Mouse (Mus musculus) midbrain, embryonic 11.5 days (tissue): ENCODE measurements at regions not wholly inside any gene's neighbourhood (a gene's known extent, or its start where the extent isn't known, plus 50 kb on each side); places are given as distances from the start of the nearest gene placed in this dataset.
A peak's percentile ranks its signal among the peaks of the same experiment; 100 is the strongest.

ENCODE experiments used
- ATAC-seq: fragments of 200-750 bp; cut with Nextera tagmentation; 2 replicates; pipeline ENCODE4 v1.8.0; 2017; ENCODE audit warnings: moderate TSS enrichment, moderate library complexity; ENCODE audit not compliant: low FRiP score
- DNase-seq: peaks from one replicate; pipeline ENCODE4 v3.0.0; 2015; ENCODE audit warnings: low spot score; ENCODE audit errors: missing footprints
- H3K27ac ChIP-seq: fragments of 300-500 bp; sonication (generic); 2 replicates; pipeline ENCODE4 v1.5.1; 2014; ENCODE audit warnings: low read depth, low read length
- H3K27me3 ChIP-seq: fragments of 300-500 bp; sonication (generic); 2 replicates; pipeline ENCODE4 v1.6.1; 2014; ENCODE audit warnings: mild to moderate bottlenecking, low read length, moderate library complexity, mixed read lengths; ENCODE audit not compliant: control insufficient read depth, insufficient read depth
- H3K36me3 ChIP-seq: fragments of 300-500 bp; sonication (generic); 2 replicates; pipeline ENCODE4 v1.6.1; 2014; ENCODE audit warnings: mild to moderate bottlenecking, low read length, moderate library complexity, mixed read lengths; ENCODE audit not compliant: control insufficient read depth, insufficient read depth
- H3K4me1 ChIP-seq: fragments of 300-500 bp; sonication (generic); 2 replicates; pipeline ENCODE4 v1.6.1; 2014; ENCODE audit warnings: low read length; ENCODE audit not compliant: control insufficient read depth, insufficient read depth
- H3K4me2 ChIP-seq: fragments of 300-500 bp; sonication (generic); 2 replicates; pipeline ENCODE4 v1.6.1; 2014; ENCODE audit warnings: mild to moderate bottlenecking, moderate library complexity
- H3K4me3 ChIP-seq: fragments of 300-500 bp; sonication (generic); 2 replicates; pipeline ENCODE4 v1.5.1; 2014; ENCODE audit warnings: low read depth, low read length
- H3K9ac ChIP-seq: fragments of 300-500 bp; sonication (generic); 2 replicates; pipeline ENCODE4 v1.6.1; 2014; ENCODE audit warnings: low read length
- H3K9me3 ChIP-seq: fragments of 300-500 bp; sonication (generic); 2 replicates; pipeline ENCODE4 v1.6.1; 2016; ENCODE audit warnings: low read length; ENCODE audit not compliant: control insufficient read depth
- WGBS: fragments of 180-500 bp; shearing (Covaris S2); extraction: QIAGEN DNeasy Blood & Tissue Kit; methylation state at CpG from one replicate; pipeline ENCODE4 v1.1.7; 2014; 5-methylcytosine and 5-hydroxymethylcytosine counted together

DNA sequence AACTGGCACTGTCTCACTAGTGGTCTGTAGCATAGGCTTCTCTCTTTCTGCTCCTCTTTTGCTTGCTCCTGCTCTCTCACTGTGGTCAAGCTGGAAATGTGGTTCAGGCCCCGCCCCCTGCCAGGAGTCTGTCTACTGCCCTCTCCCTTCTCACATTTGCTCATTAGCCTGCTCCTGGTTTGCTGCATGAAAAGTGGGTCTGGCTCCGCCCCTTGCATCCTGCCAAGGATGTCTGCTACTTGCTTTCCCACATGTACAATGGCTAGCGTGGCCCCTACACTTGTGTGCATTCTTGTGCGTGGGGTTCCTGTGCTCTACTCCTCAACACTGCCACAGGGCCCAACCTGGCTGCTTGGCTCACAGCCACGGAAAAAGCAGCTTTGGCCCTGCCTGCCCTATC, 326.7 kb upstream of the Chrm3 start:
- Histone ChIP-seq H3K4me2 (no peak overlapping the region), H3K27ac (no peak overlapping the region), H3K9me3 (no peaks in the 10 kb centered on the region), H3K27me3 (no peaks in the 10 kb centered on the region), H3K9ac (no peak overlapping the region), H3K4me1 (no peaks in the 10 kb centered on the region), H3K4me3 (no peak overlapping the region), H3K36me3 (no peaks in the 10 kb centered on the region)
- ATAC-seq (no peak), DNase-seq (no peak)
- WGBS: 83% methylated on average over 5 of the region's 5 CpGs

GRCm38 (mm10) chr13:10654086-10654422, 293.4 kb upstream of the Chrm3 start:
- Histone ChIP-seq H3K4me3 (no peak overlapping the region), H3K27ac (no peak overlapping the region), H3K9me3 (no peaks in the 10 kb centered on the region), H3K9ac (no peak overlapping the region), H3K4me1 (no peaks in the 10 kb centered on the region), H3K36me3 (no peaks in the 10 kb centered on the region), H3K27me3 (no peaks in the 10 kb centered on the region), H3K4me2 (no peak overlapping the region)
- 25% methylated on average over 2 of the region's 2 CpGs for WGBS
- ATAC-seq (no peak), DNase-seq (no peak)

DNA sequence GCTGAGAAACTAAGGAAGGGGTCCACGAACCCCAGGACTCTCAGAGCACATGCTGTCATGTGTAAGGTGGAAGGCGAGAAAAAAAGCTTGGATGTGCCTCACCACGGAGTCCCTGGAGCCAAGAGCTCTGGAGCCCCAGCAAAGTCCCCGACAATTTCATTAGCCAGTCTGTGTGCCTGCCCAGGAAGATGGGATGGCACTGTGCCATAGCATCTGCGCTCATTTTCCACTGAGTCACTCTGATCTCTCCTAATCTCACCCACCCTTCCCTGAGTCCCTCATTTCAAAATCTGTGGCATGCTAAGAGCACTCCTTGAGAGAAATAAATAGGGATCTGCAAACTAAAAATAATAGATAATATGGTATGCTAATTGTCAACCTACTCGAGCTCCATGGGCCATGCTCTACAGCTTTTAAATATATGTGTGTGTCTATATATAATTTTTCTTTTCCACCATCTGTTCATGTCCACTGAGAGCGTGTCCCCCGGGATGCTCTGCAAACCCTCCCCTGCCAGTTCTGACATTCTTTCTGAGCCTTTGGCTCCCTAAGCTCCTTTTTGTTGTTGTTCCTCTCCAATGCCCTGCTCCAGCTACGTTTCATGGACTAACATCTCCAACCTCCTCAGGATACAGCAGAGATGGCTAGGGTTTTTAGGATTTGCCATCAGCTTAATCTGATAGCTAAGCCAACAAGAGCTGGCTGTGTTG, 292.9 kb upstream of the Chrm3 start:
- DNase-seq (peak; percentile 66), ATAC-seq (no peak)
- no peaks in the 10 kb centered on the region for H3K9me3 ChIP-seq

GRCm38 (mm10) chr13:10636859-10637258, 276.2 kb upstream of the Chrm3 start:
- no peak overlapping the region for H3K9ac ChIP-seq
- DNase-seq (no peak), ATAC-seq (no peak)
- no peak overlapping the region for H3K4me2 ChIP-seq
- no peak overlapping the region for H3K27ac ChIP-seq
- WGBS: 84% methylated on average over 4 of the region's 4 CpGs
- no peak overlapping the region for H3K4me3 ChIP-seq
- H3K4me1 ChIP-seq: no peaks in the 10 kb centered on the region
- no peaks in the 10 kb centered on the region for H3K36me3 ChIP-seq
- H3K9me3 ChIP-seq: no peaks in the 10 kb centered on the region
- H3K27me3 ChIP-seq: no peaks in the 10 kb centered on the region

More for the DNA sequence above, 292.9 kb upstream of the Chrm3 start:
- H3K27ac ChIP-seq: no peak overlapping the region
- H3K4me3 ChIP-seq: no peak overlapping the region
- no peaks in the 10 kb centered on the region for H3K27me3 ChIP-seq
- H3K4me2 ChIP-seq: no peak overlapping the region
- H3K9ac ChIP-seq: no peak overlapping the region
- no peaks in the 10 kb centered on the region for H3K4me1 ChIP-seq
- 48% methylated on average over 9 of the region's 9 CpGs for WGBS
- H3K36me3 ChIP-seq: no peaks in the 10 kb centered on the region

GRCm38 (mm10) chr13:10630467-10630866, 269.8 kb upstream of the Chrm3 start:
- DNase-seq: no peak
- Histone ChIP-seq H3K4me2 (no peak overlapping the region), H3K9ac (no peak overlapping the region), H3K27me3 (no peaks in the 10 kb centered on the region), H3K4me3 (no peak overlapping the region), H3K27ac (no peak overlapping the region), H3K36me3 (no peaks in the 10 kb centered on the region), H3K9me3 (no peaks in the 10 kb centered on the region), H3K4me1 (no peaks in the 10 kb centered on the region)
- 82% methylated on average over 2 of the region's 2 CpGs for WGBS
- no peak for ATAC-seq

GRCm38 (mm10) chr13:10619661-10620060, 259.0 kb upstream of the Chrm3 start:
- Histone ChIP-seq H3K36me3 (no peaks in the 10 kb centered on the region), H3K9ac (no peak overlapping the region), H3K4me2 (no peak overlapping the region), H3K27me3 (no peaks in the 10 kb centered on the region), H3K4me3 (no peak overlapping the region), H3K27ac (no peak overlapping the region), H3K4me1 (no peaks in the 10 kb centered on the region), H3K9me3 (no peaks in the 10 kb centered on the region)
- no peak for DNase-seq
- no peak for ATAC-seq

- Histone ChIP-seq H3K4me2 (no peak overlapping the region), H3K27ac (no peak overlapping the region), H3K27me3 (no peaks in the 10 kb centered on the region), H3K4me3 (no peak overlapping the region), H3K9ac (no peak overlapping the region), H3K9me3 (no peaks in the 10 kb centered on the region), H3K36me3 (no peaks in the 10 kb centered on the region), H3K4me1 (no peaks in the 10 kb centered on the region)
- no peak for DNase-seq
- 83% methylated on average over 3 of the region's 3 CpGs for WGBS
- ATAC-seq: no peak
These were observed 257.8 kb upstream of the Chrm3 start for GRCm38 (mm10) chr13:10618421-10618954.

GRCm38 (mm10) chr13:10574951-10575350, 214.3 kb upstream of the Chrm3 start:
- WGBS: 84% methylated on average over 5 of the region's 5 CpGs
- Histone ChIP-seq H3K4me2 (no peak overlapping the region), H3K27me3 (no peaks in the 10 kb centered on the region), H3K9ac (no peak overlapping the region), H3K36me3 (no peaks in the 10 kb centered on the region), H3K27ac (no peak overlapping the region), H3K4me1 (no peaks in the 10 kb centered on the region), H3K4me3 (no peak overlapping the region), H3K9me3 (no peaks in the 10 kb centered on the region)
- ATAC-seq (no peak), DNase-seq (no peak)

GRCm38 (mm10) chr13:10566825-10567224, 206.2 kb upstream of the Chrm3 start:
- H3K9me3 ChIP-seq: no peaks in the 10 kb centered on the region
- peak; percentile 66 for DNase-seq
- no peaks in the 10 kb centered on the region for H3K4me1 ChIP-seq
- no peak for ATAC-seq
- no peaks in the 10 kb centered on the region for H3K27me3 ChIP-seq
- H3K9ac ChIP-seq: no peak overlapping the region
- H3K36me3 ChIP-seq: no peaks in the 10 kb centered on the region
- H3K4me3 ChIP-seq: no peak overlapping the region
- H3K4me2 ChIP-seq: no peak overlapping the region
- no peak overlapping the region for H3K27ac ChIP-seq
- 87% methylated on average over 1 of the region's 1 CpGs for WGBS
